Mouse (Mus musculus) E14TG2a.4 (cell line): ENCODE results near the gene Mroh3.

ENCODE experiments used
- H3K27me3 ChIP-seq: 2 replicates; pipeline ENCODE4 v1.6.1; 2014; ENCODE audit warnings: low read length, control low read depth; ENCODE audit not compliant: insufficient read depth
- H3K36me3 ChIP-seq: 2 replicates; pipeline ENCODE4 v1.6.1; 2014; ENCODE audit warnings: low read length, control low read depth; ENCODE audit not compliant: insufficient read depth
- H3K4me1 ChIP-seq: replicated peaks from 2 replicates; pipeline ENCODE4 v1.6.1; 2014; ENCODE audit warnings: low read depth, low read length, control low read depth
- H3K4me3 ChIP-seq: replicated peaks from 2 replicates; pipeline ENCODE4 v1.5.1; 2014; ENCODE audit warnings: mild to moderate bottlenecking, low read length
- H3K9me3 ChIP-seq: 2 replicates; pipeline ENCODE4 v1.6.1; 2014; ENCODE audit warnings: low read length, control low read depth
- CTCF ChIP-seq: conservative IDR thresholded peaks from 2 replicates; pipeline ENCODE4 v1.5.1; 2014; ENCODE audit warnings: low read length
- NANOG ChIP-seq: IDR thresholded peaks from 2 replicates; pipeline ENCODE4 v1.6.1; 2014; ENCODE audit warnings: borderline replicate concordance, low read length, mixed read lengths
- POU5F1 ChIP-seq: IDR thresholded peaks from 2 replicates; pipeline ENCODE4 v1.6.1; 2014; ENCODE audit warnings: low read length, borderline replicate concordance

The Mroh3 gene

DNA sequence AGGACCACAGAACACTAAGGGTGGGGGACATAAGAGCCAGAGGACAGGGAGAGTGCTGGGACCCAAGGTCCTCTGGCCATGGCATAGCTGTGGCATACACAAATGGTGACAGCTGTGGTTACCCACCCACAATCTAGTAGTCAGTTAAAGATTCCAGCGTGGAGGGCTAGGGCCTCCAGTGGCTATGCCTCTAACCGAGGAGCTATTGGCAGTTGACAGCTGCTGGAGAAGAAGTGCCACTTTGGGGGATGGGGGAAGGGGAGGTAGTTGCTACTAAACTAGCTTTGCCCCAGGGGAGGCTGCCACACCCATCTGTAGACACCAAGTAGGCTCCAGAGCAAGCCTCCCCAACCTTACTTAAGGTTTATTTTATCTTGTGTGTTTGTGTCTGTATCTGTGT is 40.8 kb upstream of the Mroh3 start:
- no peaks in the 10 kb centered on the region for H3K36me3 ChIP-seq
- no peaks in the 10 kb centered on the region for H3K9me3 ChIP-seq
- no peak for TF ChIP-seq NANOG
- no peak for TF ChIP-seq POU5F1
- TF ChIP-seq CTCF: no peak
- H3K27me3 ChIP-seq: peaks cover 34% of the 10 kb centered on the region
- H3K4me3 ChIP-seq: no peak overlapping the region
- peaks cover 13% of the 10 kb centered on the region for H3K4me1 ChIP-seq

DNA sequence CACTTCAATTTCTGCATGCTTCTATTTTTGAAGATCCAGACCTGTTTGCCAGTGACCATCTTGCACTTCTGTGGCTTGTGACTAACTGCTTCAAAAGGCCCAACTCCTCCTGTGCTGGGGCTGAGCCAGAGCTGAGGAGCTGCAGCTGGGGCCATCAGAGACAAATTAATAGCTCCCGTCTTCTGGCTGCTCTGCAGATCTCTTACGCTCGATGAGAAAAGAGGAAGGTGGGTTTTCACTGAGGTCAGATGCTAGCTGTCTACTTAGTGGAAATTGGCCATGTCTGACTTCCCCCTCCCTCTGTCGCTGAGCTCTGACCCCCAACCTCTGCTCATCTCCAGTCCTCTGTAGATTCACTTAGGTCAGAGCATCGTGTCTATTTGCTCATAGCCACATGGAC is 37.0 kb upstream of the Mroh3 start:
- TF ChIP-seq NANOG: no peak
- TF ChIP-seq CTCF: no peak
- TF ChIP-seq POU5F1: no peak
- H3K9me3 ChIP-seq: no peaks in the 10 kb centered on the region
- H3K36me3 ChIP-seq: no peaks in the 10 kb centered on the region

GRCm38 (mm10) chr1:136247393-136247792 is 34.8 kb upstream of the Mroh3 start:
- Histone ChIP-seq H3K36me3 (no peaks in the 10 kb centered on the region), H3K4me3 (no peak overlapping the region), H3K27me3 (peaks cover 25% of the 10 kb centered on the region), H3K4me1 (no peaks in the 10 kb centered on the region), H3K9me3 (no peaks in the 10 kb centered on the region)
- TF ChIP-seq NANOG (no peak), CTCF (no peak), POU5F1 (no peak)

More for the DNA sequence above, 37.0 kb upstream of the Mroh3 start:
- Histone ChIP-seq H3K4me1 (peaks cover 6% of the 10 kb centered on the region), H3K27me3 (peaks cover 19% of the 10 kb centered on the region), H3K4me3 (no peak overlapping the region)

- Histone ChIP-seq H3K36me3 (no peaks in the 10 kb centered on the region), H3K4me1 (no peaks in the 10 kb centered on the region; the same call in 1 of the 2 replicates), H3K4me3 (no peak overlapping the region), H3K9me3 (no peaks in the 10 kb centered on the region), H3K27me3 (peaks cover 31% of the 10 kb centered on the region)
- TF ChIP-seq CTCF (no peak), NANOG (no peak), POU5F1 (no peak)
These were observed 31.8 kb upstream of the Mroh3 start for GRCm38 (mm10) chr1:136244469-136244868.

- H3K4me1 ChIP-seq: no peaks in the 10 kb centered on the region; the same call in 1 of the 2 replicates
- H3K9me3 ChIP-seq: no peaks in the 10 kb centered on the region
- TF ChIP-seq CTCF (no peak), POU5F1 (no peak), NANOG (no peak)
- H3K36me3 ChIP-seq: no peaks in the 10 kb centered on the region
- peaks cover 29% of the 10 kb centered on the region for H3K27me3 ChIP-seq
- no peak overlapping the region for H3K4me3 ChIP-seq
These were observed 29.2 kb upstream of the Mroh3 start for GRCm38 (mm10) chr1:136241801-136242200.

- H3K4me1 ChIP-seq: peaks cover 14% of the 10 kb centered on the region
- no peaks in the 10 kb centered on the region for H3K9me3 ChIP-seq
- no peaks in the 10 kb centered on the region for H3K36me3 ChIP-seq
- no peak overlapping the region for H3K4me3 ChIP-seq
- TF ChIP-seq CTCF (no peak), NANOG (no peak), POU5F1 (no peak)
- H3K27me3 ChIP-seq: peaks cover 41% of the 10 kb centered on the region
These were observed 25.9 kb upstream of the Mroh3 start for GRCm38 (mm10) chr1:136238495-136238894.

DNA sequence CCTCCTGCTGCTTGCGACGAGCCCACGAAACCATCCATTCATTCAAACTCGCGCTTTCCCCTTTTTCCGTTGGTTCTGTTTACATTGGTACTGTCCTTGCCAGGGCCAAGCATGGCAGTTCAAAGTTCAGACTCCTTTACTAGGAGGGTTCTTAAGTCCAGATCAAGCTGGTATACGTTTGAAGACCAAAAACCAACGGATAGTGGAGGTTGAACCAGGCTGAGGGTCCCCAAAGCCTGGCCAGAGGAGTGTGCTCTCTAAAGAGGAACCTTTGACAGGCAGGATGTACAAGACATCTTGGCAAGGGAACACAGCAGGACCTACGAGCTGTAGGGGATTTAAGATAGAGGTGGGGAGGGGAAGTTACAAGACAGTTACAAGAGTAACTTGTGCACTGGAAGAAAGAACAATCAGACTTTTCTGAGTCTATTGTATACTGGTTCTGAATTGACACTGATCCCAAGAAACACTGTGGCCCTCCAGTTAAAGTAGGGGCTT is 22.0 kb upstream of the Mroh3 start:
- H3K27me3 ChIP-seq: peaks cover 29% of the 10 kb centered on the region
- no peaks in the 10 kb centered on the region for H3K9me3 ChIP-seq
- H3K4me1 ChIP-seq: peaks cover 50% of the 10 kb centered on the region
- no peaks in the 10 kb centered on the region for H3K36me3 ChIP-seq
- TF ChIP-seq CTCF: no peak
- TF ChIP-seq NANOG: no peak
- TF ChIP-seq POU5F1: no peak
- H3K4me3 ChIP-seq: peak overlapping the region; percentile 84

- TF ChIP-seq POU5F1 (no peak), NANOG (no peak), CTCF (no peak)
- peaks cover 56% of the 10 kb centered on the region for H3K4me1 ChIP-seq
- H3K27me3 ChIP-seq: peaks cover 24% of the 10 kb centered on the region
- H3K36me3 ChIP-seq: no peaks in the 10 kb centered on the region
- H3K4me3 ChIP-seq: peak within 1 kb of the TSS; percentile 84
- H3K9me3 ChIP-seq: no peaks in the 10 kb centered on the region
These were observed 21.4 kb upstream of the Mroh3 start, which contains the start of gene Inava for GRCm38 (mm10) chr1:136233892-136234594. TSS of gene Inava (minus strand) at chr1:136234264.
